Mouse (Mus musculus): ENCODE results near the gene Nkain2. TPM values are rescaled to one million over a fixed set of nuclear protein-coding genes. Genes with fewer than 3 reads are reported as not detected.
"Not testable (repeated sequence)": the region's sequence is repeated elsewhere in the genome, so short reads cannot be mapped to it uniquely, and the experiment has no call there.

The Nkain2 gene
- total RNA-seq (2021): 0.26 and 0.56 TPM in 2 replicates
- long read RNA-seq, experiment 1: 0 reads
- long read RNA-seq, experiment 2: 0 reads

GRCm38 (mm10) chr10:32889652-32890506 lies at the start of gene Nkain2:
TSS of gene Nkain2 (minus strand) at chr10:32890462.
- DNase-seq: peak; percentile 25

- no peak for DNase-seq
Measured at GRCm38 (mm10) chr10:32939853-32940252, 49.6 kb upstream of the Nkain2 start.

- DNase-seq: peak; percentile 33
Measured at GRCm38 (mm10) chr10:32895093-32895492, 4.8 kb upstream of the Nkain2 start.

- DNase-seq: peak; percentile 31
Measured at GRCm38 (mm10) chr10:32890507-32891131, 357 bp upstream of the Nkain2 start.

- DNase-seq: no peak
Measured at GRCm38 (mm10) chr10:32881977-32882376, 8.3 kb downstream of the Nkain2 start.

GRCm38 (mm10) chr10:32870691-32871406 lies 19.4 kb downstream of the Nkain2 start:
- DNase-seq: no peak

GRCm38 (mm10) chr10:32869541-32869940 lies 20.7 kb downstream of the Nkain2 start:
- no peak for DNase-seq

GRCm38 (mm10) chr10:32815210-32815883 lies 74.9 kb downstream of the Nkain2 start:
- DNase-seq: no peak

GRCm38 (mm10) chr10:32796215-32796614 lies 94.0 kb downstream of the Nkain2 start:
- DNase-seq: no peak

- DNase-seq: no peak
Measured at GRCm38 (mm10) chr10:32790541-32790940, 99.7 kb downstream of the Nkain2 start.

- DNase-seq: no peak
Measured at GRCm38 (mm10) chr10:32782732-32783359, 107.4 kb downstream of the Nkain2 start.

GRCm38 (mm10) chr10:32738989-32739388 lies 151.3 kb downstream of the Nkain2 start:
- no peak for DNase-seq

- DNase-seq: not testable (repeated sequence)
Measured at GRCm38 (mm10) chr10:32706579-32706978, 183.7 kb downstream of the Nkain2 start.

- DNase-seq: no peak
Measured at GRCm38 (mm10) chr10:32696661-32697060, 193.6 kb downstream of the Nkain2 start.

- DNase-seq: no peak
Measured at GRCm38 (mm10) chr10:32684548-32684947, 205.7 kb downstream of the Nkain2 start.

GRCm38 (mm10) chr10:32640256-32640655 lies 250.0 kb downstream of the Nkain2 start:
- DNase-seq: no peak

GRCm38 (mm10) chr10:32639173-32639572 lies 251.1 kb downstream of the Nkain2 start:
- no peak for DNase-seq

- DNase-seq: no peak
Measured at GRCm38 (mm10) chr10:32631043-32631442, 259.2 kb downstream of the Nkain2 start.

GRCm38 (mm10) chr10:32604448-32604847 lies 285.8 kb downstream of the Nkain2 start:
- no peak for DNase-seq

GRCm38 (mm10) chr10:32602798-32603197 lies 287.5 kb downstream of the Nkain2 start:
- no peak for DNase-seq

- no peak for DNase-seq
Measured at GRCm38 (mm10) chr10:32594998-32595397, 295.3 kb downstream of the Nkain2 start.

GRCm38 (mm10) chr10:32577276-32577580 lies 313.0 kb downstream of the Nkain2 start:
- no peak for DNase-seq
